In genomic region chr2:173275343-173276201, GRCm38 (mm10) we compare ENCODE assay signal across 8 mouse cellular contexts. TPM values are rescaled to one million over a fixed set of nuclear protein-coding genes. Genes with fewer than 3 reads are reported as not detected.
DNase-seq lines count a peak whose midpoint lies in the region; ATAC-seq and TF ChIP-seq lines count a peak whose summit lies in the region.

No protein-coding gene starts in this region.

- no peaks in the 10 kb centered on the region for H3K36me3 ChIP-seq in liver, embryonic 14.5 days (replicated peaks; ENCODE audit: control insufficient read depth, insufficient read depth, low read depth)
- no peaks in the 10 kb centered on the region for H3K36me3 ChIP-seq in neural tube, embryonic 14.5 days (ENCODE audit: control insufficient read depth, insufficient read depth, low read length)

- DNase-seq in ovary, postnatal 14 days (ENCODE audit: low spot score) = peak; percentile 33
- DNase-seq in ovary, postnatal 10 days (ENCODE audit: low spot score) = no peak
- peak; percentile 22 for DNase-seq in cerebellum, adult 8-10 months
- DNase-seq in gastrocnemius, adult 2 months = peak; percentile 80
- DNase-seq in induced T-regulatory cell, adult 2 months (ENCODE audit: low read depth) = peak; percentile 71
- DNase-seq in liver, embryonic 14.5 days (ENCODE audit: low read depth in 3 of 3, low spot score in 3 of 3) = no peak
- no peak for DNase-seq in urinary bladder, postnatal 25 days (ENCODE audit: low spot score)

- H3K4me1 ChIP-seq in liver, embryonic 14.5 days (replicated peaks; ENCODE audit: control insufficient read depth in 2 of 2, insufficient read depth in 2 of 2, low read length in 1 of 2) = no peaks in the 10 kb centered on the region
- H3K4me1 ChIP-seq in neural tube, embryonic 14.5 days (ENCODE audit: control insufficient read depth, insufficient read depth, low read length) = peaks cover 42% of the 10 kb centered on the region

- H3K4me2 ChIP-seq in liver, embryonic 14.5 days (ENCODE audit: low read depth) = peak overlapping the region; percentile 60
- peak overlapping the region; percentile 78 for H3K4me2 ChIP-seq in neural tube, embryonic 14.5 days (ENCODE audit: low read depth, low read length)

- no peak overlapping the region for H3K9ac ChIP-seq in liver, embryonic 14.5 days (replicated peaks)
- peak overlapping the region; percentile 99 for H3K9ac ChIP-seq in neural tube, embryonic 14.5 days (replicated peaks; ENCODE audit: low read depth, low read length)

- H3K27me3 ChIP-seq in liver, embryonic 14.5 days (ENCODE audit: control insufficient read depth, insufficient read depth, low read length) = peaks cover 52% of the 10 kb centered on the region
- H3K27me3 ChIP-seq in neural tube, embryonic 14.5 days (ENCODE audit: control insufficient read depth, insufficient read depth, low read length) = no peaks in the 10 kb centered on the region; the same call in 1 of the 2 replicates

- TF ChIP-seq CTCF in gastrocnemius, adult 2 months (IDR thresholded peaks at IDR 0.05) = no peak
- no peak for TF ChIP-seq CTCF in liver, embryonic 14.5 days (IDR thresholded peaks at IDR 0.05; ENCODE audit: low read depth)

- intact Hi-C loops in gastrocnemius, adult 2 months (cut with DNase I) = loop anchor here (2.0 to 5.0 kb wide), 3 partner anchors 33 to 67 kb away; no protein-coding TSS in a partner anchor

- no peaks in the 10 kb centered on the region for H3K9me3 ChIP-seq in liver, embryonic 14.5 days (ENCODE audit: control insufficient read depth, low read length)
- H3K9me3 ChIP-seq in neural tube, embryonic 14.5 days (ENCODE audit: control insufficient read depth, low read length) = no peaks in the 10 kb centered on the region

- peak overlapping the region; percentile 91 for H3K27ac ChIP-seq in gastrocnemius, adult 2 months
- H3K27ac ChIP-seq in liver, embryonic 14.5 days = no peak overlapping the region
- H3K27ac ChIP-seq in neural tube, embryonic 14.5 days (ENCODE audit: low read depth, low read length) = peak overlapping the region; percentile 82

- no peak for ATAC-seq in liver, embryonic 14.5 days (ENCODE audit: insufficient read depth)
- ATAC-seq in neural tube, embryonic 14.5 days (ENCODE audit: low read depth) = peak; percentile 28

- 1% methylated on average over 90 of the region's 93 CpGs for WGBS in liver, embryonic 14.5 days (ENCODE audit: insufficient replicate concordance)
- under 1% methylated on average over 68 of the region's 93 CpGs for WGBS in neural tube, embryonic 14.5 days

- H3K4me3 ChIP-seq in gastrocnemius, adult 2 months = peak overlapping the region; percentile 93
- peak overlapping the region; percentile 46 to 51 for H3K4me3 ChIP-seq in liver, embryonic 14.5 days (ENCODE audit: insufficient read depth in 1 of 2, low read depth in 2 of 2, low read length in 2 of 2)
- H3K4me3 ChIP-seq in neural tube, embryonic 14.5 days (ENCODE audit: low read depth, low read length) = peak overlapping the region; percentile 99

- no peak for TF ChIP-seq EP300 in liver, embryonic 14.5 days (IDR thresholded peaks at IDR 0.05; ENCODE audit: low read depth)

RNA-seq across cellular contexts. Expression of gene Pmepa1, which starts 0.8 kb away (rescaled TPM):
- total RNA-seq in gastrocnemius, adult 2 months (2021) = 10 to 100 TPM; 20.0 to 24.4 TPM
- polyA plus RNA-seq in liver, embryonic 14.5 days (2012; rRNA removed) = 0.20 and 0.31 TPM in 2 replicates
- polyA plus RNA-seq in liver, embryonic 14.5 days (2014; fragmentation: Nextera tagmentation; extraction: Ambion mirVana) = 0.04 and 0.09 TPM in 2 replicates
- polyA plus RNA-seq in neural tube, embryonic 14.5 days (2014; fragmentation: Nextera tagmentation; extraction: Ambion mirVana) = 5.6 and 6.8 TPM in 2 replicates

RNA-seq across cellular contexts. Expression of gene Zbp1, which starts 56.8 kb away (rescaled TPM):
- total RNA-seq in gastrocnemius, adult 2 months (2021) = not detected
- 0.21 and 0.64 TPM in 2 replicates for polyA plus RNA-seq in liver, embryonic 14.5 days (2012; rRNA removed)
- polyA plus RNA-seq in liver, embryonic 14.5 days (2014; fragmentation: Nextera tagmentation; extraction: Ambion mirVana) = 0.83 and 1.0 TPM in 2 replicates
- polyA plus RNA-seq in neural tube, embryonic 14.5 days (2014; fragmentation: Nextera tagmentation; extraction: Ambion mirVana) = 0.12 TPM in 1 of 2 replicates, not detected in the other

Comparison
In these comparisons a context has a peak if more than half of its experiments do, and no peak if none do; other contexts are left out.
1. DNase-seq: peak in ovary, postnatal 14 days (single experiment), cerebellum, adult 8-10 months (single experiment), gastrocnemius, adult 2 months (single experiment) and induced T-regulatory cell, adult 2 months (single experiment); none in ovary, postnatal 10 days (single experiment), liver, embryonic 14.5 days (0 of 3) and urinary bladder, postnatal 25 days (single experiment).
2. H3K4me3 ChIP-seq: peak in every context shown above with its lines; median percentile 99 in neural tube, embryonic 14.5 days; 93 in gastrocnemius, adult 2 months; 48 in liver, embryonic 14.5 days.